10 mouse cellular contexts compared by ENCODE assay signal in the genomic region with DNA sequence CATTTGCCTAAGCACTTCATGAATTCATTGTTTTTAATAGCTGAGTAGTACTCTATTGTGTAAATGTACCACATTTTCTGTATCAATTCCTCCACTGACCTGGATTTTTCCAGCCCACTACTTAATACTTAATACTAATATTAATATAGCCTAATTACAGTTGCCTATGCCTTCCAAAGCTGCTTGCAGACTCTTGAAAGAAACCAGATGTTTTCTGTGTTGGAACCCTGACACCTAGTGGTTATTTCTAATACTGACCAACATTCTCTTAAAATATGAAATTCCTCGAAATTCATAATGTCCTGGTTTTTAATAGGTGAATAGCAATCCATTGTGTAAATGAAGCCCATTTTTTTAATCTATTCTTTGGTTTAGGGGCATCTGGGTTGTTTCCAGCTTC. TPM values are rescaled to one million over a fixed set of nuclear protein-coding genes. Genes with fewer than 3 reads are reported as not detected.
DNase-seq lines count a peak whose midpoint lies in the region; ATAC-seq and TF ChIP-seq lines count a peak whose summit lies in the region.
"Had no signal": no experiment of that assay in that cellular context is flagged by ENCODE, and none has a peak within 500 bp of the region (broad histone marks: within the 10 kb centered on the region; RNA-seq: fewer than 3 reads in every experiment).

No protein-coding gene starts in this region.

- H3K4me1 ChIP-seq in hindbrain, embryonic 11.5 days (replicated peaks; ENCODE audit: control insufficient read depth, insufficient read depth, low read length): no peaks in the 10 kb centered on the region
- H3K4me1 ChIP-seq in hindbrain, embryonic 10.5 days (replicated peaks): no peaks in the 10 kb centered on the region
- no peaks in the 10 kb centered on the region for H3K4me1 ChIP-seq in E14TG2a.4 (replicated peaks; ENCODE audit: low read depth, low read length)
- H3K4me1 ChIP-seq in intestine, postnatal 0 days (replicated peaks; ENCODE audit: control insufficient read depth, insufficient read depth, low read length): no peaks in the 10 kb centered on the region

- peak; percentile 38 for TF ChIP-seq CTCF in E14TG2a.4 (conservative IDR thresholded peaks at IDR 0.05; ENCODE audit: low read length)
- peak; percentile 67 for TF ChIP-seq CTCF in intestine, postnatal 0 days (IDR thresholded peaks at IDR 0.05; ENCODE audit: low read depth)

- H3K4me2 ChIP-seq in hindbrain, embryonic 11.5 days (replicated peaks; ENCODE audit: low read depth, low read length): no peak overlapping the region
- no peak overlapping the region for H3K4me2 ChIP-seq in intestine, postnatal 0 days (replicated peaks; ENCODE audit: low read depth)

- ATAC-seq in hindbrain, embryonic 11.5 days (ENCODE audit: low FRiP score): peak; percentile 69
- ATAC-seq in intestine, postnatal 0 days: no peak

- H3K36me3 ChIP-seq in hindbrain, embryonic 11.5 days (ENCODE audit: control insufficient read depth, insufficient read depth, low read length): no peaks in the 10 kb centered on the region
- H3K36me3 ChIP-seq in hindbrain, embryonic 10.5 days: no peaks in the 10 kb centered on the region
- no peaks in the 10 kb centered on the region for H3K36me3 ChIP-seq in E14TG2a.4 (ENCODE audit: insufficient read depth, low read length)
- H3K36me3 ChIP-seq in intestine, postnatal 0 days (ENCODE audit: control insufficient read depth, insufficient read depth): no peaks in the 10 kb centered on the region

- H3K27ac ChIP-seq in hindbrain, embryonic 11.5 days (ENCODE audit: low read depth, low read length): no peak overlapping the region
- no peak overlapping the region for H3K27ac ChIP-seq in hindbrain, embryonic 10.5 days
- H3K27ac ChIP-seq in intestine, postnatal 0 days (ENCODE audit: low read depth, low read length): no peak overlapping the region

- no peak overlapping the region for H3K9ac ChIP-seq in hindbrain, embryonic 11.5 days (ENCODE audit: low read depth, low read length)
- H3K9ac ChIP-seq in intestine, postnatal 0 days (ENCODE audit: low read depth, low read length): no peak overlapping the region

- no peaks in the 10 kb centered on the region for H3K9me3 ChIP-seq in hindbrain, embryonic 11.5 days (ENCODE audit: control insufficient read depth, low read length)
- H3K9me3 ChIP-seq in hindbrain, embryonic 10.5 days: no peaks in the 10 kb centered on the region
- H3K9me3 ChIP-seq in E14TG2a.4 (ENCODE audit: low read length): 0 out of 2 replicates have a peak, but pooled peaks cover 5% of the 10 kb centered on the region
- no peaks in the 10 kb centered on the region for H3K9me3 ChIP-seq in intestine, postnatal 0 days (ENCODE audit: control insufficient read depth)

- WGBS in hindbrain, embryonic 11.5 days: 40% methylated on average over 1 of the region's 1 CpGs
- 44% methylated on average over 1 of the region's 1 CpGs for WGBS in hindbrain, embryonic 10.5 days
- WGBS in intestine, postnatal 0 days: 27% methylated on average over 1 of the region's 1 CpGs

- no peak overlapping the region for H3K4me3 ChIP-seq in hindbrain, embryonic 11.5 days (ENCODE audit: low read depth, low read length)
- no peak overlapping the region for H3K4me3 ChIP-seq in hindbrain, embryonic 10.5 days
- no peak overlapping the region for H3K4me3 ChIP-seq in E14TG2a.4 (replicated peaks; ENCODE audit: low read length)
- H3K4me3 ChIP-seq in intestine, postnatal 0 days (ENCODE audit: low read depth, low read length): no peak overlapping the region

- H3K27me3 ChIP-seq in hindbrain, embryonic 11.5 days (ENCODE audit: control insufficient read depth, insufficient read depth, low read length): no peaks in the 10 kb centered on the region
- no peaks in the 10 kb centered on the region for H3K27me3 ChIP-seq in hindbrain, embryonic 10.5 days (ENCODE audit: insufficient read depth, poor library complexity, severe bottlenecking)
- no peaks in the 10 kb centered on the region for H3K27me3 ChIP-seq in E14TG2a.4 (ENCODE audit: insufficient read depth, low read length)
- H3K27me3 ChIP-seq in intestine, postnatal 0 days (replicated peaks; ENCODE audit: control insufficient read depth, insufficient read depth, low read length): no peaks in the 10 kb centered on the region

- DNase-seq in hindbrain, embryonic 11.5 days (ENCODE audit: low spot score): peak; percentile 23
- no peak for DNase-seq in hindbrain, embryonic 10.5 days (ENCODE audit: low spot score)
- DNase-seq in c-Kit-positive CD71-positive TER-119-negative erythroid progenitor cells, embryonic 14.5 days (ENCODE audit: low read depth): peak; percentile 4
- no peak for DNase-seq in right cerebral cortex, postnatal 10 days (ENCODE audit: low spot score in 2 of 2)
- no peak for DNase-seq in frontal cortex, postnatal 36 days (ENCODE audit: low spot score in 2 of 2)
- DNase-seq in right cerebral cortex, postnatal 14 days: no peak
- DNase-seq: lung, postnatal 4 days; right cerebral cortex, postnatal 25 days had no signal

RNA-seq across cellular contexts. Expression of a gene that starts 31.0 kb away (rescaled TPM):
- 0.57 and 1.5 TPM in 2 replicates for polyA plus RNA-seq in hindbrain, embryonic 11.5 days (2014; fragmentation: Nextera tagmentation; extraction: Ambion mirVana)
- polyA plus RNA-seq in hindbrain, embryonic 10.5 days (2016; fragmentation: Nextera tagmentation; extraction: Ambion mirVana): 1.3 and 1.7 TPM in 2 replicates
- polyA plus RNA-seq in intestine, postnatal 0 days (2015; fragmentation: Nextera tagmentation; extraction: Ambion mirVana): 0.01 and 0.03 TPM in 2 replicates

Comparison
In these comparisons a context has a peak if more than half of its experiments do, and no peak if none do; other contexts are left out.
1. DNase-seq: peak in hindbrain, embryonic 11.5 days (single experiment) and c-Kit-positive CD71-positive TER-119-negative erythroid progenitor cells, embryonic 14.5 days (single experiment); none in hindbrain, embryonic 10.5 days (single experiment), right cerebral cortex, postnatal 10 days (0 of 2), frontal cortex, postnatal 36 days (0 of 2) and right cerebral cortex, postnatal 14 days (single experiment).